ENCODE assay signal across 8 mouse cellular contexts in the genomic region with DNA sequence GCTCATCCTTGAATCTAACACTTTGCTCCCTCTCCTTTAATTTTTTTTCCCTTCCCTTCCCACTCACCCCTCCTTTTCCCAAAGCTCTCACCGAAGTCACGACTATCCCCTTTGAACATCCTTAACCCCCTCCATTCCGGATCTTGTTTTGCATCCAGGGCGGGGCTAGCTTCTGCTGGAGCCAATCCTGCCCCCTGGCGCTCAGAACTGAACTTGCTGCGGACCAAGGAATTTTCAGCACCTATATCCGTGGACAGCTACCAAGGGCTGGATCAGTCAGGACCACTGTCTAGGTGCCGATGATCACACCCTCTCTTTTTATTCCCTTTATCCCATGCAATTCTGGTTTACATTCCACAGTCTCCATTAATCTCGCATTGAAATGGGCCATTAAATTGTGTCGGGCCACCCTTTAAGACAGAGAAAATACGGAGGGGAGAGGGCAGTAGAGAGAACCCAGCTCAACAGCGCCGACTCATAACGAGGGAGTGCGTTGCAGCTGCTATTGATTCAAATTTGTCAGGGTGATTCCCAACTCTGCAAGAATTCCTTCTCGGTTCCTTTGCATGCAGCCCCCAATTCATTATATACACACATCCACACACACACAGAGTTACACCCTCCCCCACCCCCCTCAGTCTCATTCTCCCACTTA.
DNase-seq lines count a peak whose midpoint lies in the region; ATAC-seq lines count a peak whose summit lies in the region.

No protein-coding gene starts in this region.

- H3K4me1 ChIP-seq in intestine, embryonic 14.5 days (replicated peaks; ENCODE audit: control insufficient read depth, insufficient read depth, low read length), result 0 out of 2 replicates have a peak, but pooled peaks cover 4% of the 10 kb centered on the region

- H3K27ac ChIP-seq in intestine, embryonic 14.5 days (ENCODE audit: low read depth), result no peak overlapping the region

- H3K4me3 ChIP-seq in intestine, embryonic 14.5 days (ENCODE audit: low read depth, low read length), result no peak overlapping the region

- no peaks in the 10 kb centered on the region for H3K36me3 ChIP-seq in intestine, embryonic 14.5 days (ENCODE audit: control insufficient read depth, insufficient read depth, low read length)

- peak; percentile 32; the same call in 1 of the 2 replicates for ATAC-seq in intestine, embryonic 14.5 days (replicated peaks; ENCODE audit: low FRiP score, low TSS enrichment, low read depth)
- peak; percentile 82 for ATAC-seq in megakaryocyte-erythroid progenitor cell, adult 5-6 weeks (replicated peaks; ENCODE audit: low FRiP score, low TSS enrichment, poor library complexity, severe bottlenecking)

- 3% methylated on average over 16 of the region's 16 CpGs for WGBS in intestine, embryonic 14.5 days

- DNase-seq in adrenal gland, adult 2 months, result peak; percentile 84
- peak; percentile 93 for DNase-seq in embryo, embryonic 10.5 days (ENCODE audit: low spot score)
- DNase-seq in gastrocnemius, postnatal 4 days (ENCODE audit: low spot score in 2 of 2), result peak; percentile 60 to 78
- peak; percentile 94 for DNase-seq in intestine, embryonic 14.5 days (ENCODE audit: low spot score)
- DNase-seq in left cerebral cortex, adult 8-10 months (ENCODE audit: low spot score in 2 of 2), result peak; percentile 74 to 83
- peak; percentile 82 for DNase-seq in right cerebral cortex, postnatal 25 days
- DNase-seq in T-cell, adult 2 months (ENCODE audit: low spot score), result no peak

- no peak overlapping the region for H3K4me2 ChIP-seq in intestine, embryonic 14.5 days (ENCODE audit: low read length)

- peaks cover 84% of the 10 kb centered on the region for H3K27me3 ChIP-seq in intestine, embryonic 14.5 days (replicated peaks; ENCODE audit: control insufficient read depth, insufficient read depth, low read length)

- no peak overlapping the region for H3K9ac ChIP-seq in intestine, embryonic 14.5 days (ENCODE audit: low read length)

- H3K9me3 ChIP-seq in intestine, embryonic 14.5 days (ENCODE audit: control insufficient read depth, low read length), result no peaks in the 10 kb centered on the region
